Mouse (Mus musculus) bone marrow macrophage, adult 2 months (primary cell): ENCODE measurements around the gene Asb6. TPM values are rescaled to one million over a fixed set of nuclear protein-coding genes. Genes with fewer than 3 reads are reported as not detected.

Experiments
- H3K27ac ChIP-seq: 2 replicates; pipeline ENCODE4 v1.5.1; 2012; ENCODE audit warnings: low read depth, low read length; ENCODE audit not compliant: insufficient read depth
- H3K4me1 ChIP-seq: 2 replicates; pipeline ENCODE4 v1.6.1; 2012; ENCODE audit warnings: low read length; ENCODE audit not compliant: control insufficient read depth, insufficient read depth
- H3K4me3 ChIP-seq: 2 replicates; pipeline ENCODE4 v1.5.1; 2012; ENCODE audit warnings: mild to moderate bottlenecking, low read length, moderate library complexity; ENCODE audit not compliant: insufficient read depth
- CTCF ChIP-seq: IDR thresholded peaks from 2 replicates; pipeline ENCODE4 v1.5.1; 2012; ENCODE audit warnings: low read depth, mild to moderate bottlenecking, low read length, moderate library complexity
- POLR2A ChIP-seq: IDR thresholded peaks from 2 replicates; pipeline ENCODE4 v1.6.1; 2012; ENCODE audit warnings: mild to moderate bottlenecking, low read depth, low read length, borderline replicate concordance
- polyA plus RNA-seq: library from polyadenylated mRNA; stranded (reverse); fragments of >200 nt; gene quantifications from 2 replicates; pipeline ENCODE4 v1.2.4, GENCODE M21; 2012; ENCODE audit not compliant: missing spikeins, insufficient read depth, insufficient read length

Gene Asb6
- polyA plus RNA-seq = 19.2 and 19.6 TPM in 2 replicates

GRCm38 (mm10) chr2:30830283-30830795, at the start of gene Asb6:
Asb6 (minus strand) TSS chr2:30830333.
- no peak within 1 kb of the TSS for H3K27ac ChIP-seq
- TF ChIP-seq CTCF (no peak), POLR2A (no peak)
- peaks cover 12% of the 10 kb centered on the region for H3K4me1 ChIP-seq
- no peak within 1 kb of the TSS for H3K4me3 ChIP-seq

DNA sequence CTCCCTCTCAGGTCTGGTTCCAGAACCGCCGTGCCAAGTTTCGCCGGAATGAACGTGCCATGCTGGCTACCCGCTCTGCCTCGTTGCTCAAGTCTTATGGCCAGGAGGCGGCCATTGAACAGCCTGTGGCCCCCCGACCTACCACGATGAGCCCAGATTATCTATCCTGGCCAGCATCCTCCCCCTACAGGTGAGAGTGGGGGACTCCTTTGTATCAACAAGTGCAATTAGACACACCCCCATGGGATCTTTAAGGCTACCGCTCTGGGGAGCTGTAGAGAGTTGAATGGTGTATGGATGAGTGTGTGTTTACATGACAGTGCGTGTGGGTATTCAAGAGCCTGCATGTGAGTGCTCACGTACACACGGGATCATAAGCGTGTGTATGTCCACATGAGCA, 49.3 kb upstream of the Asb6 start:
- Histone ChIP-seq H3K4me1 (no peaks in the 10 kb centered on the region), H3K4me3 (no peak overlapping the region), H3K27ac (no peak overlapping the region)
- TF ChIP-seq POLR2A = no peak
- TF ChIP-seq CTCF = no peak

DNA sequence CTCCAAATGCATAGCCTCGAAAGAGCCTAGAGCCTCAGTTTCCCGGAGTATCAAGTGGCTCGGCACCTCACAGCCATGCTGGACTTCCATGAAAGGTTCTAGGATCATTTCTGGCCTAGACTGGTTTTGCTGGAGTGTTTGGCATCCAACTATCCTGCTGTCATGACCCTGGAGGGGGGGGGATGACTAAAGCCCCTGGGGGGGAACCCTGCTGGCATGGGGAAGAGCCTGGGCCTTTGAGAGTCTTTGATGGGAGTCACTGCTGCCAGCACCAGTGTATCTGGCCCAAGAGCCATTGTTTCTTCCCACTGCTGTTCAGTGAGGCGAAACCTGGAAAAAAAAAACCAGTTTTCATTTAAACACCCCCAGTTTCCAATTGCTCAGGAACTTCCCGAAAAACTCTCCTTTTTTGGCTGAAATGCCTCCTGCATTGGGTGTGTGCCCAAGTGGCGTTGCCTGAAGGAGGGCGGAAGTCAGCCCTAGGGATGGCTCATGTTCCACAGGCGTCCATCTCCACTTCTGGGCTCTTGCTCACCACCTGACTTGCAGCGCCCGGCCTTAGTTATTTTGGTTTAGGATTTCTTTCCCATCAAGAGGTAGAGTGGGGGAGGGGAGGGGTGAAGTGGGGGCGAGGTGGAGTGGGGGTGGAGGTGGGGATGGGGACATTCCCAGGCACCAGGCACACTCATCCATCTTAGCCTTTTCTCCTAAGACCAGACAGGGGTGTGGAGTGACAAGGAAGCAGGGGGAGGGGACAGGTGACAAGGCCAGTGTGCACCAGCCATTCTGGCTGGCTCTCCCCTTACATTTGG, 45.7 kb upstream of the Asb6 start:
- Histone ChIP-seq H3K4me3 (no peak overlapping the region), H3K4me1 (no peaks in the 10 kb centered on the region), H3K27ac (no peak overlapping the region)
- TF ChIP-seq POLR2A (no peak), CTCF (no peak)

- Histone ChIP-seq H3K4me3 (no peak overlapping the region), H3K27ac (no peak overlapping the region), H3K4me1 (no peaks in the 10 kb centered on the region)
- no peak for TF ChIP-seq POLR2A
Measured at GRCm38 (mm10) chr2:30875096-30875495, 45.0 kb upstream of the Asb6 start.

DNA sequence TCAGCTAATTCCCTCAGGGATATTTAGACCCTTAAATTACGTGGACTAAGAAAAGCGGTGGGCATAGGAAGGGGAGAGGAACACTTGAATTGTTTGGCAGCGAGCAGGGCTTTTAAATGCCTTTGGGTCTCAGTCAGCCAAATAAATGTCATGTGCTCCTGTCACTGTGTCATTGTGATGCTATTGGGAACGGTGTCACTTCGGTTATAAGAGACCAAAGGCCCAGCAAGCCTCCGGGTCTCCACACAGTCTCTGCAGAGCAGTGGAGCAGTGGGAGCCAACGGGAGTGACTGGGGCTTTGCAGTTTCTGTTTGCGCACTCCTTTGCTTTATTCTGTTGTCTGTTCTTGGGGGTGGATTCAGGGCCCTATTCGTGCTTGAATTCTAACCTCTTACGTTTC, 44.3 kb upstream of the Asb6 start:
- Histone ChIP-seq H3K4me3 (no peak overlapping the region), H3K27ac (no peak overlapping the region), H3K4me1 (no peaks in the 10 kb centered on the region)
- TF ChIP-seq POLR2A (no peak), CTCF (no peak)

DNA sequence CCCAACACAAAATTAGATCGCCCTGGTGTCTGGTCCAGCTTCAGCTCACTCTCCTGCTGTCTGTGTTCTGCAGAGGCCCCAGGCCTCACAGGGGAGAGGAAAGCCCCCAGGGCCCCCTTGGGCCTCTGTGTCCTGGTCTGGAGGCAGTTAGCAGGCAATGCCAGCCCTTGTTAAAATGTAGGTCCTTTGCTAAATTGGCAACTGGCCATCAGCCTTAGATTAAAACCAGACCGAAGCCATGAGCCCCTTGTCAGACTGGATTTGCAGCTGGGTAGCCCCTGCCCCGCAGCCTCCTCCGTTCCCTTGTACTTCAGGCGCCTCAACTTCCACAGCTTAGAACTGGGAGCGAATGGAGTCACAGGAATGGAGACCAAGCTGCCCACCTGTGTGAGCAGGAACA, 42.5 kb upstream of the Asb6 start:
- Histone ChIP-seq H3K27ac (no peak overlapping the region), H3K4me1 (no peaks in the 10 kb centered on the region), H3K4me3 (no peak overlapping the region)
- TF ChIP-seq CTCF = no peak
- TF ChIP-seq POLR2A = no peak

DNA sequence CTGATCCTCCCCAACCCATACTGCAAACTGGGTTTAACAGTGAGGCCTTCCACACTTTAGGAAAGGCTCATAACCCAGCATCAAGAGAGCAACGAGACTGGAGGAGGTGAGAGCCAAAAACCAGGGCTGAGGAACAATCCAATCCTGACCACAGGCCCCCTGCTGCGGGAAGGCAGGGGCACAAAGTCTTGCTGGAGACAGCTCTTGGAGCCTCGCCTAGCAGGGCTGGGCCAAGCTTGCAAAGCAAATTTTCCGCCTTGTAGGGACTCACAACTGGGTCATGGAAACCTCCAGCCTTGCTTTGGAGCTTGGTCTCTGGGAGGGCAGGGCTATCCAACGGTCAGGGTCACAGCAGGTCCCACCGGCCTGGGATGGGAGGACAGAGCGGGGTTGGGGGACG, 40.7 kb upstream of the Asb6 start:
- Histone ChIP-seq H3K4me1 (no peaks in the 10 kb centered on the region), H3K4me3 (no peak overlapping the region), H3K27ac (no peak overlapping the region)
- no peak for TF ChIP-seq CTCF
- no peak for TF ChIP-seq POLR2A

- TF ChIP-seq CTCF (no peak), POLR2A (no peak)
- Histone ChIP-seq H3K27ac (no peak overlapping the region), H3K4me1 (no peaks in the 10 kb centered on the region), H3K4me3 (no peak overlapping the region)
Measured at GRCm38 (mm10) chr2:30865426-30865825, 35.3 kb upstream of the Asb6 start.

DNA sequence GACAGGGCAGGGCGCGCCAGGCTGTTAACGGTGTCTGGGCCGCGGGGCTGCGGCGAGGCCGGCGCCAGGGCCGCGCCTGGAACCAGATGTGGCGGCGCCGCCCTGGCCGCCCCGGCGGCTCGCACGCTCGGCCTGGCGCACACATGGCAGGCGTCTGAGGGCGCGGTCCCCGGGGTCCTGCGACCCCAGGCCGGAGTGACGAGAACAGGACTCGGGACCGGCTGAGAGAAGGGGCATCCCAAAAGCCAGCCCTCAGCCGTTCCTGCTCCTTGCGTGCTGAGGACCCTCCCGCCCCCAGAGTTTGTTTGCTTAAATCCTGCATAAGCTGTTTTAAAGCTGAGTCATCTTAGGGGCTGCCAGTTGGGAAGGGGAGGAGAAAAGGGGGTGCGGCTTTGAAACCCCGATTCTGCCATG, 34.8 kb upstream of the Asb6 start:
- Histone ChIP-seq H3K27ac (no peak overlapping the region), H3K4me1 (no peaks in the 10 kb centered on the region), H3K4me3 (no peak overlapping the region)
- no peak for TF ChIP-seq POLR2A
- TF ChIP-seq CTCF = no peak

GRCm38 (mm10) chr2:30863574-30863973, 33.4 kb upstream of the Asb6 start:
- Histone ChIP-seq H3K27ac (no peak overlapping the region), H3K4me3 (no peak overlapping the region), H3K4me1 (no peaks in the 10 kb centered on the region)
- TF ChIP-seq POLR2A = no peak
- TF ChIP-seq CTCF = no peak
